Mouse (Mus musculus) limb, embryonic 14.5 days (tissue): ENCODE data around the gene Xpnpep1. TPM values are rescaled to one million over a fixed set of nuclear protein-coding genes. Genes with fewer than 3 reads are reported as not detected.

Source experiments
- ATAC-seq: fragments of 200-750 bp; cut with Nextera tagmentation; 2 replicates; pipeline ENCODE4 v1.8.0; 2017; ENCODE audit warnings: low read depth, moderate number of reproducible peaks, moderate TSS enrichment; ENCODE audit not compliant: low FRiP score
- DNase-seq: peaks from one replicate; pipeline ENCODE4 v3.0.0-alpha.2; 2015; ENCODE audit warnings: low spot score
- H3K27ac ChIP-seq: fragments of 300-500 bp; sonication (generic); replicated peaks from 2 replicates; pipeline ENCODE4 v1.5.1; 2014; ENCODE audit warnings: low read depth, mild to moderate bottlenecking, low read length, moderate library complexity, mixed read lengths
- H3K27me3 ChIP-seq: fragments of 300-500 bp; sonication (generic); 2 replicates; pipeline ENCODE4 v1.6.1; 2014; ENCODE audit warnings: low read length, mixed read lengths; ENCODE audit not compliant: control insufficient read depth, insufficient read depth
- H3K36me3 ChIP-seq: fragments of 300-500 bp; sonication (generic); 2 replicates; pipeline ENCODE4 v1.6.1; 2014; ENCODE audit warnings: mild to moderate bottlenecking, low read length, moderate library complexity, mixed read lengths; ENCODE audit not compliant: control insufficient read depth, insufficient read depth
- H3K4me1 ChIP-seq: fragments of 300-500 bp; sonication (generic); 2 replicates; pipeline ENCODE4 v1.6.1; 2014; ENCODE audit warnings: antibody characterized with exemption, low read length, mixed read lengths; ENCODE audit not compliant: control insufficient read depth, insufficient read depth
- H3K4me2 ChIP-seq: fragments of 300-500 bp; sonication (generic); replicated peaks from 2 replicates; pipeline ENCODE4 v1.6.1; 2014; ENCODE audit warnings: low read depth, mild to moderate bottlenecking, low read length, moderate library complexity; ENCODE audit not compliant: severe bottlenecking
- H3K4me3 ChIP-seq: fragments of 300-500 bp; sonication (generic); replicated peaks from 2 replicates; pipeline ENCODE4 v1.5.1; 2014; ENCODE audit warnings: low read length
- H3K9ac ChIP-seq: fragments of 300-500 bp; sonication (generic); 2 replicates; pipeline ENCODE4 v1.6.1; 2014; ENCODE audit warnings: mild to moderate bottlenecking, low read depth, low read length, moderate library complexity; ENCODE audit not compliant: severe bottlenecking
- H3K9me3 ChIP-seq: fragments of 300-500 bp; sonication (generic); 2 replicates; pipeline ENCODE4 v1.6.1; 2016; ENCODE audit warnings: low read length; ENCODE audit not compliant: control insufficient read depth
- POLR2A ChIP-seq: fragments of 200-500 bp; IDR thresholded peaks from 2 replicates; pipeline ENCODE4 v1.8.0; 2012; ENCODE audit warnings: inconsistent platforms, mild to moderate bottlenecking, moderate library complexity, borderline replicate concordance; ENCODE audit not compliant: insufficient read depth, insufficient read length; ENCODE audit errors: extremely low read depth
- WGBS: fragments of 180-500 bp; shearing (Covaris S2); extraction: QIAGEN DNeasy Blood & Tissue Kit; methylation state at CpG from one replicate; pipeline ENCODE4 v1.1.7; 2014; 5-methylcytosine and 5-hydroxymethylcytosine counted together
- polyA plus RNA-seq, 2 experiments: library from polyadenylated mRNA; depleted of rRNA in 1 of 2; stranded (reverse) in 1 of 2; unstranded in 1 of 2; fragments of >200 nt; fragmentation: Nextera tagmentation in 1 of 2; extraction: Ambion mirVana in 1 of 2; gene quantifications; 2 replicates each; pipeline versions ENCODE4 v1.2.1 to v1.2.3; 2012 to 2014

Gene Xpnpep1
- polyA plus RNA-seq, 2 experiments, result 101 to 157 TPM

DNA sequence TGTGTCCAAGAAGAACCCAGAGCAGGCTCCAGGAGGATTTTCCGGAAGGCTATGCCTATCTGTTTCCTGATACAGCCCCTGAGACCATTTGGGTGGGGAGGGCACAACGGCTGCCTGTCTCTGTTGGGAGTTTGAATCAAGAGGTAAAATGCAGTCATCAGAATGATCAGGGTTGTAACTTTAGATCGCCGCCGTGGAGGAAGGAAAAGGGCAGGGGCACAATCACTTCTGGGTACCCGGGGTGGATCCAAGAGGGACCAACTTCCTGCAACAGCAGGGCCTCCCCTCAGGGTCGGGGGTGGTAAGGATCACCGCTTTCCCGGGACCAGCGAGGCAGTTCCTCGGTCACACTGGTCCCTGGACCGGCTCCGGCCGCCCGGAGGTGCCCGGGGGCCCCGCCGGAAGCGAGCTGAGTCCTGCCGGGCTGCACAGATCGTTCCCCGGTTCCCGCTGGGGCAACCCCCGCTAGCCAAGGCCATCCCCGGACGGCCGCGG is 2.0 kb downstream of the Xpnpep1 start:
- peak overlapping the region; percentile 72 for H3K4me2 ChIP-seq
- H3K27ac ChIP-seq, result peak overlapping the region; percentile 83
- under 1% methylated on average over 14 of the region's 28 CpGs for WGBS
- H3K9me3 ChIP-seq, result no peaks in the 10 kb centered on the region
- no peaks in the 10 kb centered on the region for H3K36me3 ChIP-seq
- DNase-seq (no peak), ATAC-seq (no peak)
- H3K9ac ChIP-seq, result peak overlapping the region; percentile 92
- no peak for TF ChIP-seq POLR2A
- peak overlapping the region; percentile 97 for H3K4me3 ChIP-seq
- H3K27me3 ChIP-seq, result no peaks in the 10 kb centered on the region
- peaks cover 11% of the 10 kb centered on the region for H3K4me1 ChIP-seq

DNA sequence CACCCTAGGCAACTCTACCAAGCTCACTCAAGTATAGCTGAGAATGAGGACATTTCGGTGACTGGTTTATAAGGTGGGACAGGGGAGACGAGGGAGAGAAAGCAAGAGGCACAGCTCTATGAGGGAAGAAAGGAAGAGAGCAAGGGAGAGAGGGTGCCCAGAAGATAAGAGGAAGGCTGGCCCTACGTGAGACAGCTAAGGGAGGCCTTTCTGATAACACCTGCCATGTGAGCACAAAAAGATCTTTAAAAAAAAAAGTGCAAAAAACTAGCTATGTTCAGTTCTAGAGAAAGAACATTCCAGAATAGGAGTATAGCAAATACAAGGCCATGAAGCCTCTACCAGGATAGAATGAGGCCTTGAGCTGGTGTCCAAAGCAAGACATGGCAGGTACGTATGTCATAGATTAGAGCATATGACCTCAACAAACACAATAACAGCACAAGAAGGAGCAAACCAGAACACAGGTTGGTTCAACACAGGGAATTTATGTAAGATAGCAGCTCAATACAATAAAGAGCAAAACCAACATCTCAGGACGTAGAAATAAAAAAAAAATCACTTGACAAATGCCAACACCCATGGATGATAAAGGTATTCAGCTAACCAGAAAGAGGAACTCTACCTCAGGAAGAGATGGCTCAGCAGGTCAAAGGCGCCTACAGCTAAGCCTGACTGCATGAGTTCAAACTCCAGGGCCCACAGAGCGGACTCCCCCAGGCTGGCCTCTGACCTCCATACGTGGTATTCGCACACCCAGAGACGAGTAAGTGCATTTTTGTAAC is 6.7 kb downstream of the Xpnpep1 start:
- DNase-seq, result no peak
- no peaks in the 10 kb centered on the region for H3K9me3 ChIP-seq
- no peak overlapping the region for H3K9ac ChIP-seq
- TF ChIP-seq POLR2A, result no peak
- H3K4me3 ChIP-seq, result no peak overlapping the region
- H3K4me2 ChIP-seq, result no peak overlapping the region
- H3K36me3 ChIP-seq, result peaks cover 18% of the 10 kb centered on the region
- no peaks in the 10 kb centered on the region for H3K27me3 ChIP-seq
- H3K27ac ChIP-seq, result no peak overlapping the region
- ATAC-seq, result no peak
- peaks cover 6% of the 10 kb centered on the region for H3K4me1 ChIP-seq
- WGBS, result 92% methylated on average over 10 of the region's 10 CpGs

DNA sequence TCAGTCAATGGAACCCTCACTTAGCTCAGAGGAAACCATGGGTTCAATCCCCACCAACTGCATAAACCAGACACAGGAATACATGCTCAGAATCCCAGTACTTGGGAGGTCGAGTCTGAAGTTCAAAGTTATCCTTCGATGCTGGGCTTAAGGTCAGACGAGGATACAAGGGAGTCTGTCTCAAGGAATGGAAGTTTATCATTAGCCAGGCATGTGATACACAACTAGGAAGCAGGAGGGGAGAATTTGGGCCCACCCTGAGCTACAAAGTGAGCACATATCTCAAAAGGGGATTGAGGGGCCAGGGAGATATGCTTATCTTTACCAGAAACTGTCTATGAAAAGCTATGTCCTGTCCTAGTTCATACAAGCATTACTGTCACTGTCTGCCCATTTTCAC is 7.4 kb downstream of the Xpnpep1 start:
- Histone ChIP-seq H3K4me3 (no peak overlapping the region), H3K9me3 (no peaks in the 10 kb centered on the region), H3K4me2 (no peak overlapping the region), H3K27ac (no peak overlapping the region), H3K9ac (no peak overlapping the region), H3K36me3 (peaks cover 25% of the 10 kb centered on the region), H3K4me1 (peaks cover 6% of the 10 kb centered on the region), H3K27me3 (no peaks in the 10 kb centered on the region)
- TF ChIP-seq POLR2A, result no peak
- ATAC-seq, result no peak
- no peak for DNase-seq
- WGBS, result 85% methylated on average over 3 of the region's 3 CpGs

DNA sequence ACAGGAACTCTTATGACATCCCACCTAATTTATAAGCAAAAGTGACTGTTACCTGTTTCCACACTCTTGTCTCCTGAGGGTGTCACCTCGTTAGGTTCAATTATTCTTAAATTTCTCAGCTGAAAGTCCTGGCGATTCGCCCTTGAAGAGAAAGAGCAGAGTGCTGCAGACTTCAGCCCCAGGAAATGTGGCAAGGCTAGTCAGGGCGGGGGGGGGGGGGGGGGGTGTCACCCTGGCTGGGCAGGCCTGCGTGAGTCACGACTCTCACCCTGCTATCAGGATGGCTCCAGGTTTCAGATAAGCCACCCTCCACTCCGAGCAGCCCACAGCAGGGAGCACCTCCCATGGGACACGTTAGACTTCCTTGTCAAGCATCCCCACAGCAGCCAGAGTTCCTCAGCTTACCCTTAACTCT is 8.1 kb downstream of the Xpnpep1 start:
- Histone ChIP-seq H3K4me1 (no peaks in the 10 kb centered on the region), H3K9ac (no peak overlapping the region), H3K4me3 (no peak overlapping the region), H3K36me3 (peaks cover 28% of the 10 kb centered on the region), H3K27ac (no peak overlapping the region), H3K27me3 (no peaks in the 10 kb centered on the region), H3K4me2 (no peak overlapping the region), H3K9me3 (no peaks in the 10 kb centered on the region)
- ATAC-seq (no peak), DNase-seq (no peak)
- WGBS, result 70% methylated on average over 8 of the region's 8 CpGs
- TF ChIP-seq POLR2A, result no peak

DNA sequence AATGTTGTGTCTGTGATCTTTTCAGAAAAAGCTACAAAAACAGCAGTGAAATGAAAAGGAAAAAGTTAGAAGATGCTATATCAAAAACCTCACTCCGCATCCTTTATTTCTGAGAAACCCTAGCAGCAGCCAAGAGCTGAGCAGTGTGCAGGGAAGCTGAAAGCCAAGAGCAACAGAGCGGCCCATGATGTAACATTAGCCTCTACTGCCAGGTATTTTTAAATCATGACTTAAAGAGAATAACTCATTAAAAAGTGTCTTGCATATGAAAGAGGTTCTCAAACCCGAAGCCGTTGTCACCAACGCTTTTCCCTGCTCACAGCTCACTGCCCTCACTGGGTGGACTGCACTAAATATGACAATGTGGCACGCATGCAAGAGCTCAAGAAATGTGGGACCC is 9.7 kb downstream of the Xpnpep1 start:
- Histone ChIP-seq H3K4me2 (no peak overlapping the region), H3K9ac (no peak overlapping the region), H3K36me3 (peaks cover 37% of the 10 kb centered on the region), H3K4me3 (no peak overlapping the region), H3K4me1 (no peaks in the 10 kb centered on the region), H3K9me3 (no peaks in the 10 kb centered on the region), H3K27me3 (no peaks in the 10 kb centered on the region), H3K27ac (no peak overlapping the region)
- no peak for TF ChIP-seq POLR2A
- no peak for ATAC-seq
- DNase-seq, result no peak
- 94% methylated on average over 6 of the region's 6 CpGs for WGBS
